Mouse (Mus musculus) heart, adult 10 weeks (tissue): Measurements from ENCODE around the gene Slc37a4. TPM values are rescaled to one million over a fixed set of nuclear protein-coding genes. Genes with fewer than 3 reads are reported as not detected.

Experiments
- polyA plus RNA-seq: library from polyadenylated mRNA; stranded (reverse); fragments of 350-450 nt; fragmentation: Illumina TruSeq; extraction: RNeasy Lipid Tissue Mini Kit (QIAGEN cat#74804); gene quantifications from one replicate; pipeline ENCODE4 v1.2.3, GENCODE M21; 2014; ENCODE audit warnings: low read depth, low replicate concordance

Slc37a4 gene
- 25.1 TPM for polyA plus RNA-seq

DNA sequence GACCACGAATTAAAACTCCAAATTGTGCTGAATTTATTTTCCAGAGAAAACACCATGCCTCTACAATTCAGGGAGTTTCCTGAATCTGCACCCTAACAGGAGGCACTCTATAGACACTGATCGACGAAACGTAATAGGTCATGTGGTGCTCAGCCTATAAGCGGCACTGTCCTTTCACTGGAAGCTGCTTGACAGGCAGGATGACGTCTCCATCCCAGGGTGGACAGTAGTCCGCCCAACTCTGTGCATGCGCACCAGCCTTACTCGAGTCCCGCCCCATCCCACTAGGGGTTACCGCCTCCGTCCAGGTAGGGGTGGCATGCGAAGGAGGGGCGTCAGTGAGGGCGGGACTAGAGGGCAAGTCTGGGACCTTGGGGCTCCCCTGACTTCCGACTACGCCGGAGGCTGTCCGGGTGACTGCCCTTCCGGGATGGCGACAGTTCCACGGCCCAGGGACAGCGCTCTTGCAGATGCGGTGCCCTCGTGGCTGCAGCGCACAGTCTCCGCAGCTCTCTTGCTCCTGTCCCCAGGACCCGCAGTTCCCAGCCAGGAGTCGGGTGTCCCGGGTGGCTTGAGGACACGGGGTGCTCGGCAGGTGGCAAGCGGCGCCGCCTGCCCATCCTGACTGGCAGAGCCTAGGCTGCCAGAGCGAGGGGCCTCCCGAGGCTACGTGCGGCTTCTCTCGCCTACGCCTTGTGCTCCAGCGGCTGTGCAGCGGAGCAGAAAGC, at the start of gene Slc37a4:
Gene Slc37a4, plus strand, starts transcription at position 169 of the 728 bp plus-strand sequence.

DNA sequence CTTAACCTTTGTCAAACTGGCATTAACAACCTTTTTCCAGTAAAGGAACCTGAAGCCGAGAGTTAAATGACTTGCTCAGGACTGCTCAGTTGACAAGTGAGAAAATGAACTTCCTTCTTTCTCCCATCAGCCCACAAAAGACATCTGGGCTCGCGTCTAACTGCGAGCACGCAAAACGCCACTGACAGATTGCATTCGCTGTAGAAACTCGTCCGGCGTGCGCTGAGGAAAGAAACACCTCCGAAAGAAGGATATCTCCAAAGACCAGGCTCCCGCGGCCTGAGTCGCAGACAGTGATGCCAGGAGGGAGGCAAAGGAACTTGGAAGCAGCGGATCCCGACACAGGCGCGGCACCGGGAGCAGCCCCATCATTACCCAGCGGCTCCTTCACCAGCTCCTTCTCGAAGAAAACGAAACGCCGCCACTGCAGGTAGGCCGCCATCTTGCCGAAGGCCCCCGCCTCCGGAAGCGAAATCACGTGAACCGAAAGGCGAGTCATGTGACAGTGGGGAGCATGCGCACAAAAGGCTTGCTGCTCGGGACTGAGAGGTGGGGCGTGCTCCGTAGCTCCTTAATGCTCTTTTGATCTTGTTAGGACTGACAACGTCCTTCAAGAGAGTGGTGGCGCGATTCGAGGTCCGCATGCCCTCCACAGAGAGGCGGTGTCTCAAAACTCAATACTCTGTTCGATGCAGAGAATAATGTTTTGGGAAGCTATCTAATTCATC, 35.3 kb upstream of the Slc37a4 start, which contains the start of gene Vps11:
Gene Vps11, minus strand, starts transcription at position 481 of the 728 bp plus-strand sequence.

DNA sequence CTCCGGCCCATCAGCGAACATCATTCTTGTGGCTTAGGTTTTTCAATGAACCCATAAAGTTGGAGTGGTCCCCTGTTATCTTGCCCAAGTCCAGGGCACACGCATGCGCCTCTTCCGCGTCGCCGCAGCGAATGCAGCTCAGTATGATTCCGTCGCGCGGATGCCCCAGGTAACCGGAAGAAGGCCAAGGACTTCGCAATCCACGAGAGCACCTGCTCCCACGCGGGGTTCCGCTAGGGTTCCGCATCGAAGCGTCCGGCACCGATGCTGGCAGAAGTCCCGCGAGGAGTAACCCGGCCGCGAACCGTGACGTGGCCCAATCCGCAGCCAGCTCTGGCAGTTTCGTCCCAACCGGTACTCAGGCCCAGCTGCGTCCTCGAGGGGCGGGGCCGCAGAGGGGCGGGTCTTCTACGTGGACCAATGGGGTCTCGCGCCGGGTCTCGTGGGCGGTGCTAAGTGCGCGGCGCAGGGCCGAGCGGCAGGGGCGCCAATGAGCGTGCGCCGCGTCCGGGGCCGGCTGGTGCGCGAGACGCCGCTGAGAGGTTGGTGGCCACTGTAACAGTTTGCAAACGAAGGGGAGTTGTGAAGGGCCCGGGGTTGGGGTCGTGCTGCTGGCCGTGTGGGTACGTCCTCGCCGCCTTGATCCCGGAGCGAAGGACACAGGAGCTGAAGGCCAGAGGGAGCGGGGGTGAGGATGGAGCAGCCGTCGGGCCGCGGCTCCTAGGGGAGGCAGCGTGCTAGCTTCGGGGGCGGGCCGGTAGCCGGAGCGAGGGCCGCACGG, 17.4 kb upstream of the Slc37a4 start, which contains the start of gene Hyou1:
Gene Hyou1, plus strand, starts transcription at position 437 of the 781 bp plus-strand sequence.

DNA sequence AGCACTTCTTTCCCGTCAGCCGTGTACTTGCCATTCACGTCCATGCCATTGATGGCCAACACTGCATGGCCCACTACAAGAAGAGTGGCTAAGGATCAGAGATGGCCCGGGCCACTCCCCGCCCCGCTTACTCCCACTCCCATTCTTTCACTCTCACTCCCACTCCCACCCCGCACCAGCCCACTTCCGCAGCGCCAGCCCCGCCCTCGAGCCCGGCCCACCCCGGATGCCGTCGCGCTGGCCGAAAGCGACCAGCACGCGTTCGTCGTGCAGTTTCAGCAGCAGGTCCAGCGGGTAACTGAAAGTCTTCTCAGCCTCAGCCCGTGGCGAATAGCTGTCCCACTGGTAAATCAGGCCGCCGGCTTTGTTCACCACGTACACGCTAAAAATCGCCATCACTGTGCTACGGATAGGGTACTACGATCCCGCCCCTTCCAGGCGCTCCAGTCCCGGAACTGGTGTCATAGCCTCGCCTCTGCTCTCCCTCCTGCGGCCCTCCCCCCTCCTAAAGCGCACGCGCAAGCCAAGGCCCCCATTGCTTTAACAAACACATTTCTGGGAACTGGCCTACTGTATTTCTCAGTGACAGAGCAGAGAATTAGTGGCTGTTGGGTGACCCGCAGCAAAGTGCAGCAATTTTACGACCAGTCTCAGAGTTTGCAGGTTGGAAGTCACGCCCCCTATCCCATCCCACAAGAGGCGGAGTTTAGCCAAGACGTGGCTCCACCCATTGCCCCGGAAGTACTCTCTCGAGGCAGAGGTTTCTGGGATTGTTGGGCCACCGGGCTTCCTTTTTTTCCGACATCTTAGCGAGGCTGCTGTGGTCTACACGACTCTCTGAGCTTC, 10.5 kb downstream of the Slc37a4 start, which contains the start of the genes Rps25 and Trappc4:
Gene Rps25, plus strand, starts transcription at position 234 of the 846 bp plus-strand sequence.
Gene Trappc4, minus strand, starts transcription at position 695 of the 846 bp plus-strand sequence.

DNA sequence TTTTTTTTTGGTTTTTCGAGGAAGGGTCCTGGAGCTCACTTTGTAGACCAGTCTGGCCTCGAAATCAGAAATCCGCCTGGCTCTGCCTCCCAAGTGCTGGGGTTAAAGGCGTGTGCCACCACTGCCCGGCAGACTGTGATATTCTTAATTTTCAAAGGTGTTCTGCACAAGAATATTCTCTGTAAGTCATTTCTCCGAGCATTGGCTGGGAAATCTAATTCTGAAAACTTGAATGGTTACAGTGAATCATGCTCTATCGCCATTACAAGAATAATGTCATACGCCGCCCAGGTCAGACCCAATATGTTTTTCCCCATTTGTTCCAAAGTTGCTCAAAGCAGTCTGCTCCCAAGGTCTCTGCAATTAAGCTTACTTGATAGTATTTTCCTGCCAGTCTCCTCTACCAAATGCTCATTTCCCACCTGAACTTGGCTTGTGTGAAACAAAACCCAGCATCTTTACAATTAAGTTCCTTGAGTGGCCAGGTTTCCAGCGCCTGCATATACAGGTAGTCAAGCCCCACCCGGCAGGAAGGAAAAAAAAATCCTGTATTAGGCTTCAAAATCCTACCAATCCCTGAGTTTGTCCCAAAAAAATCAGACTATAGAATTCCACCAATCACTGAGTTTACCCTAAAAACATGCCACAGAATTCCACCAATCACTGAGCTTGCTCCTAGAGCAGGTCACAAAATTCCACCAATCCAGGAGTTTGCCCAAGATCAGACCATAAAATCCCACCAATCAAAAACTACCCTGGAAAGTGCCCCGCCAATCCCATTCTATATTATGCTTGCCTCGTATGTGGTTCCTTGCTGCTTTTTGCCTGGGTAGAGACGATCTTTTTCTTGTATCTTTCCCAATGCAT, 22.1 kb downstream of the Slc37a4 start, which contains the start of gene Ccdc84:
Gene Ccdc84, minus strand, starts transcription at position 51 of the 867 bp plus-strand sequence.

DNA sequence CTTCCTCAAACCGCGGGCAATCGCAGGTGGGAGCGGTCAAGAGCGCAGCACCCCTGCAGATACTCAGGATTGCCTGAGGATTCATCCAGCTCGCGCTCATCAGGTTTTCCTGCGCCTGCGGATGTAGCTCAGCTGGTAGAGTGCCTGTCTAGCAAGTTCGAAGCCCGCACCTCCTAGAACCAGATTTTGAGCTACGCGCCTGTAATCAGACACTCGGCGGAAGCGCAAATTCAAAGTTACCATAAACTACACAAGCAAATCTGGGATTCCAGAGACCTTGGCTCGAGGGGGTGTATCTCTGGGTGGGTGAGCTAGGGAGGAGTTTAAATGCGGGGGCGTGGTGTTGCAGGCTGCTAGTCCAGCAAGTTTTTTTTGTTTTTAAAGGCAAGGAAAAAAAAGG, 44.3 kb downstream of the Slc37a4 start, which contains the start of gene Foxr1:
Gene Foxr1, minus strand, starts transcription at position 176 of the 400 bp plus-strand sequence.

Other genes with a start within 250 kb of the Slc37a4 start
- 9.4 TPM for gene Cbl, start 162.8 kb upstream of the Slc37a4 start, polyA plus RNA-seq
- gene Ccdc153, start 156.2 kb upstream of the Slc37a4 start, polyA plus RNA-seq = not detected
- gene Pdzd3, start 145.4 kb upstream of the Slc37a4 start, polyA plus RNA-seq = 2.5 TPM
- 13.5 TPM for gene Nlrx1, start 128.3 kb upstream of the Slc37a4 start, polyA plus RNA-seq
- 0.47 TPM for gene Abcg4, start 108.2 kb upstream of the Slc37a4 start, polyA plus RNA-seq
- gene Hinfp, start 91.2 kb upstream of the Slc37a4 start, polyA plus RNA-seq = 7.7 TPM
- gene C2cd2l, start 76.6 kb upstream of the Slc37a4 start, polyA plus RNA-seq = 16.3 TPM
- gene Dpagt1, start 70.8 kb upstream of the Slc37a4 start, polyA plus RNA-seq = 17.7 TPM
- 8.9 TPM for gene H2afx, start 62.2 kb upstream of the Slc37a4 start, polyA plus RNA-seq
- gene Hmbs, start 52.6 kb upstream of the Slc37a4 start, polyA plus RNA-seq = 44.7 TPM
- 19.6 TPM for gene Vps11, start 35.2 kb upstream of the Slc37a4 start, polyA plus RNA-seq
- gene Hyou1, start 17.4 kb upstream of the Slc37a4 start, polyA plus RNA-seq = 24.8 TPM
- 932 TPM for gene Rps25, start 10.3 kb downstream of the Slc37a4 start, polyA plus RNA-seq
- gene Trappc4, start 10.7 kb downstream of the Slc37a4 start, polyA plus RNA-seq = 48.1 TPM
- gene Ccdc84, start 21.7 kb downstream of the Slc37a4 start, polyA plus RNA-seq = 13.8 TPM
- gene Foxr1, start 44.3 kb downstream of the Slc37a4 start, polyA plus RNA-seq = not detected
- not detected for gene Upk2, start 58.1 kb downstream of the Slc37a4 start, polyA plus RNA-seq
- gene Bcl9l, start 86.0 kb downstream of the Slc37a4 start, polyA plus RNA-seq = 22.5 TPM
- 0.39 TPM for gene Cxcr5, start 165.0 kb downstream of the Slc37a4 start, polyA plus RNA-seq
- gene Ddx6, start 208.0 kb downstream of the Slc37a4 start, polyA plus RNA-seq = 67.0 TPM